Mouse (Mus musculus) lung, embryonic 14.5 days (tissue): ENCODE results near the gene Prkcz. TPM values are rescaled to one million over a fixed set of nuclear protein-coding genes. Genes with fewer than 3 reads are reported as not detected.

ENCODE experiments used
- ATAC-seq: fragments of 200-750 bp; cut with Nextera tagmentation; 2 replicates; pipeline ENCODE4 v1.8.0; 2017; ENCODE audit warnings: mild to moderate bottlenecking, moderate TSS enrichment, moderate library complexity; ENCODE audit not compliant: insufficient read depth
- DNase-seq: peaks from one replicate; pipeline ENCODE4 v3.0.0-alpha.2; 2015
- H3K27ac ChIP-seq: fragments of 300-500 bp; sonication (generic); 2 replicates; pipeline ENCODE4 v1.5.1; 2014; ENCODE audit warnings: low read depth, mild to moderate bottlenecking, moderate library complexity
- H3K27me3 ChIP-seq: fragments of 300-500 bp; sonication (generic); 2 replicates; pipeline ENCODE4 v1.6.1; 2014; ENCODE audit warnings: low read length, control low read depth; ENCODE audit not compliant: insufficient read depth
- H3K36me3 ChIP-seq: fragments of 300-500 bp; sonication (generic); 2 replicates; pipeline ENCODE4 v1.6.1; 2014; ENCODE audit warnings: control low read depth; ENCODE audit not compliant: insufficient read depth
- H3K4me1 ChIP-seq: fragments of 300-500 bp; sonication (generic); 2 replicates; pipeline ENCODE4 v1.6.1; 2014; ENCODE audit warnings: antibody characterized with exemption, control low read depth; ENCODE audit not compliant: insufficient read depth
- H3K4me2 ChIP-seq: fragments of 300-500 bp; sonication (generic); 2 replicates; pipeline ENCODE4 v1.6.1; 2014; ENCODE audit warnings: mild to moderate bottlenecking
- H3K4me3 ChIP-seq: fragments of 300-500 bp; sonication (generic); 2 replicates; pipeline ENCODE4 v1.5.1; 2014; ENCODE audit warnings: low read depth, low read length
- H3K9ac ChIP-seq: fragments of 300-500 bp; sonication (generic); 2 replicates; pipeline ENCODE4 v1.6.1; 2014
- H3K9me3 ChIP-seq: fragments of 300-500 bp; sonication (generic); 2 replicates; pipeline ENCODE4 v1.6.1; 2016; ENCODE audit warnings: low read depth, low read length, control low read depth
- CTCF ChIP-seq: IDR thresholded peaks from 2 replicates; pipeline ENCODE4 v1.5.1; 2016; ENCODE audit warnings: antibody characterized with exemption, low read depth
- WGBS: fragments of 180-500 bp; shearing (Covaris S2); extraction: QIAGEN DNeasy Blood & Tissue Kit; methylation state at CpG from one replicate; pipeline ENCODE4 v1.1.7; 2014; 5-methylcytosine and 5-hydroxymethylcytosine counted together
- polyA plus RNA-seq: library from polyadenylated mRNA; unstranded; fragments of >200 nt; fragmentation: Nextera tagmentation; extraction: Ambion mirVana; gene quantifications from 2 replicates; pipeline ENCODE4 v1.2.1, GENCODE M21; 2014

Gene Prkcz
- 12.7 and 13.4 TPM in 2 replicates for polyA plus RNA-seq

- H3K9me3 ChIP-seq = no peaks in the 10 kb centered on the region
- H3K4me2 ChIP-seq = peak within 1 kb of the TSS; percentile 59
- TF ChIP-seq CTCF = no peak
- H3K4me1 ChIP-seq = no peaks in the 10 kb centered on the region; the same call in 1 of the 2 replicates
- peaks cover 39% of the 10 kb centered on the region for H3K27me3 ChIP-seq
- peak within 1 kb of the TSS; percentile 46 for H3K27ac ChIP-seq
- WGBS = under 1% methylated on average over 49 of the region's 51 CpGs
- ATAC-seq = peak; percentile 98
- H3K4me3 ChIP-seq = peak within 1 kb of the TSS; percentile 45
- H3K9ac ChIP-seq = peak within 1 kb of the TSS; percentile 43
- no peaks in the 10 kb centered on the region for H3K36me3 ChIP-seq
- peak; percentile 84 for DNase-seq
These were observed at the start of gene Prkcz for GRCm38 (mm10) chr4:155361303-155361791. Gene Prkcz, minus strand, starts transcription at chr4:155361361.

- DNase-seq (peak; percentile 87), ATAC-seq (peak; percentile 98)
- Histone ChIP-seq H3K27me3 (no peaks in the 10 kb centered on the region), H3K4me2 (peak within 1 kb of the TSS; percentile 80), H3K4me3 (peak within 1 kb of the TSS; percentile 38), H3K36me3 (no peaks in the 10 kb centered on the region), H3K9ac (peak within 1 kb of the TSS; percentile 28), H3K27ac (no peak within 1 kb of the TSS), H3K4me1 (no peaks in the 10 kb centered on the region), H3K9me3 (no peaks in the 10 kb centered on the region)
- TF ChIP-seq CTCF = no peak
- WGBS = under 1% methylated on average over 35 of the region's 35 CpGs
These were observed 48.1 kb upstream of the Prkcz start, which contains the start of gene Cfap74 for GRCm38 (mm10) chr4:155409058-155409776. Gene Cfap74, plus strand, starts transcription at chr4:155409190.

GRCm38 (mm10) chr4:155408695-155409057 is 47.5 kb upstream of the Prkcz start:
- peak; percentile 10; the same call in 1 of the 2 replicates for ATAC-seq
- Histone ChIP-seq H3K4me2 (peak overlapping the region; percentile 80), H3K4me3 (peak overlapping the region; percentile 38), H3K36me3 (no peaks in the 10 kb centered on the region), H3K27me3 (no peaks in the 10 kb centered on the region), H3K9me3 (no peaks in the 10 kb centered on the region), H3K27ac (no peak overlapping the region), H3K4me1 (no peaks in the 10 kb centered on the region), H3K9ac (no peak overlapping the region)
- 0 out of 2 replicates have a peak, but pooled peaks have one; percentile 27 for TF ChIP-seq CTCF
- WGBS = 2% methylated on average over 8 of the region's 8 CpGs
- no peak for DNase-seq

GRCm38 (mm10) chr4:155402489-155402888 is 41.3 kb upstream of the Prkcz start:
- H3K27me3 ChIP-seq = peaks cover 13% of the 10 kb centered on the region
- H3K9ac ChIP-seq = no peak overlapping the region
- H3K4me2 ChIP-seq = no peak overlapping the region
- 77% methylated on average over 1 of the region's 1 CpGs for WGBS
- no peak overlapping the region for H3K4me3 ChIP-seq
- DNase-seq (no peak), ATAC-seq (no peak)
- no peak for TF ChIP-seq CTCF
- no peaks in the 10 kb centered on the region for H3K4me1 ChIP-seq
- H3K36me3 ChIP-seq = no peaks in the 10 kb centered on the region
- no peaks in the 10 kb centered on the region for H3K9me3 ChIP-seq
- H3K27ac ChIP-seq = no peak overlapping the region

GRCm38 (mm10) chr4:155401121-155401520 is 40.0 kb upstream of the Prkcz start:
- DNase-seq (no peak), ATAC-seq (no peak)
- H3K9ac ChIP-seq = no peak overlapping the region
- H3K9me3 ChIP-seq = no peaks in the 10 kb centered on the region
- 66% methylated on average over 7 of the region's 7 CpGs for WGBS
- no peak for TF ChIP-seq CTCF
- H3K4me3 ChIP-seq = no peak overlapping the region
- peaks cover 23% of the 10 kb centered on the region for H3K27me3 ChIP-seq
- no peak overlapping the region for H3K27ac ChIP-seq
- no peak overlapping the region for H3K4me2 ChIP-seq
- H3K4me1 ChIP-seq = no peaks in the 10 kb centered on the region
- no peaks in the 10 kb centered on the region for H3K36me3 ChIP-seq

GRCm38 (mm10) chr4:155398222-155398540 is 37.0 kb upstream of the Prkcz start:
- Histone ChIP-seq H3K4me3 (peak overlapping the region; percentile 28; the same call in 1 of the 2 replicates), H3K9me3 (no peaks in the 10 kb centered on the region), H3K27ac (no peak overlapping the region), H3K27me3 (peaks cover 23% of the 10 kb centered on the region), H3K4me1 (no peaks in the 10 kb centered on the region), H3K4me2 (peak overlapping the region; percentile 70), H3K9ac (no peak overlapping the region), H3K36me3 (no peaks in the 10 kb centered on the region)
- no peak for TF ChIP-seq CTCF
- ATAC-seq (no peak), DNase-seq (no peak)
- 4% methylated on average over 9 of the region's 9 CpGs for WGBS

GRCm38 (mm10) chr4:155397511-155398221 is 36.5 kb upstream of the Prkcz start, which contains the start of gene Gabrd:
Gene Gabrd, minus strand, starts transcription at chr4:155398112.
- no peaks in the 10 kb centered on the region for H3K36me3 ChIP-seq
- under 1% methylated on average over 57 of the region's 57 CpGs for WGBS
- no peak within 1 kb of the TSS for H3K9ac ChIP-seq
- peak within 1 kb of the TSS; percentile 28 for H3K4me3 ChIP-seq
- ATAC-seq (peak; percentile 58; the same call in 1 of the 2 replicates), DNase-seq (peak; percentile 76)
- no peaks in the 10 kb centered on the region for H3K4me1 ChIP-seq
- TF ChIP-seq CTCF = no peak
- H3K9me3 ChIP-seq = no peaks in the 10 kb centered on the region
- peaks cover 23% of the 10 kb centered on the region for H3K27me3 ChIP-seq
- no peak within 1 kb of the TSS for H3K27ac ChIP-seq
- H3K4me2 ChIP-seq = peak within 1 kb of the TSS; percentile 70
